Mouse (Mus musculus) induced T-regulatory cell, adult 2 months (primary cell): ENCODE data around the gene Il13.

ENCODE experiments used
- DNase-seq: peaks from one replicate; pipeline ENCODE4 v3.0.0-alpha.2; 2012; ENCODE audit warnings: low read depth

Il13 gene

GRCm38 (mm10) chr11:53632122-53632733, 2.3 kb downstream of the Il13 start:
- DNase-seq: no peak

DNA sequence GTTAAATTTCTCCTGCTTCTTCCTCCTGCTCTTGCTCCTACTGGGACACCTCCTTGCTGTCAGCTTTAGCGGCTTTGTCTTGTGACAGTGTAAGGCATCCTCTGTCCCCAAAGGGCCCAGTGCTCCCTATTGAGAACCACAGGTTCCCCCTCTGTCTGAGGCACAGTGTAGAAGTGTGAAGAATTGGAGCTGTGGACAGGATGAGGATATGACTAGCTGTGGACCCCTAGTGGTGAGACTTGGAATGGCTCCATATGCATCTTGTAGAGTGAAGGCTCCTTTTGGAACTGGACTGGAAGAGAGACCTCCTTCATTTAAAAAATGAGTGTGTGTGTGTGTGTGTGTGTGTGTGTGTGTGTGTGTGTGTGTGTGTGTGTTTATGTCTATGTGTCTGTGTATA, 6.6 kb downstream of the Il13 start:
- peak; percentile 92 for DNase-seq

DNA sequence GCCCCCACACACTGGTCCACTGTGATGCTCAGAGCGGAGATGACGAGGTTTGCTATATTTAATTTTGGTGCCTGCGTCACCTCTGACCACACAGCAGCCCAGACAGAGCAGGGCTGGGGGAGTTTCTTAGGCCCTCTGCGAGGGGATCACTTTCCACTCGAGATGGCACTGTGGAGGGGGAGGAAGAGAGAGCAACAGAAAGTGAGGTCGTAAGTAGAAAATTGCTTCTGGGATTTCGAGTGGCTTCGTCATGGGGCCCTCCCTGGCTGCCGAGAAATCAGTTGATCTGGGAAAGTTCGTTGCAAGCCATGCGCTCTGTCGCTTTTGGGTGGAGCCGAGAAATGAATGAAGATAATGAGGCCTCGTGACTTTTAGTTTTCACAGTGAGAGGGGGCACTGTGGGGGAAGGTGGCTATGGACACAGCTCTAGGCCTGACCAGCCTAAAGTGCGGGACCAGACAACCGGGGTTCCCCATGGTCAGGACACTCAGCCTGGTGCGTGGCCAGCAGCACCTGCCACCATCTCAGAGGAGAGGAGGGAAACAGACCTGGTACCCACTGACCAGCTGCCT, 7.6 kb downstream of the Il13 start:
- DNase-seq: peak; percentile 44

DNA sequence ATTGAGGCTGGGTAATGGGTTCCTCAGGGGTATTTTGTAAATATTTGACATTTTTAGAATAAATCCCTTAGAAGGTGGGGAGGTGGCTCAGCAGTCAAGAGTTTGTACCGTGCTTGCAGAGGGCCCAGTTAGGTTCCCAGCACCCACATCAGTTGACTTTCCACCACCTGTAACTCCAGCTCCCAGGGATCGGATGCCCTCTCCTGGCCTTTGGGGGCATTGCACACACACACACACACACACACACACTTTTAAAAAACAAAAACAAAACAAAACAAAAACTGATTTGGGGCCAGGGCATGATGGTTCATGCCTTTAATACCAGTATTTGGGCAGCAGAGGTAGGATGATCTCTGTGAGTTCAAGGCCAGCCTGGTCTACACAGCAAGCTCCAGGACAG, 10.4 kb downstream of the Il13 start:
- DNase-seq: no peak

GRCm38 (mm10) chr11:53623573-53623972, 10.9 kb downstream of the Il13 start:
- DNase-seq: no peak

- no peak for DNase-seq
Measured at GRCm38 (mm10) chr11:53622440-53622806, 12.1 kb downstream of the Il13 start.

GRCm38 (mm10) chr11:53621582-53622439, 12.7 kb downstream of the Il13 start:
- DNase-seq: no peak

GRCm38 (mm10) chr11:53620094-53620493, 14.4 kb downstream of the Il13 start:
- no peak for DNase-seq

- no peak for DNase-seq
Measured at GRCm38 (mm10) chr11:53619428-53619827, 15.1 kb downstream of the Il13 start.

- DNase-seq: no peak
Measured at GRCm38 (mm10) chr11:53618619-53619198, 15.8 kb downstream of the Il13 start, which contains the start of gene Il4. Gene Il4, minus strand, starts transcription at chr11:53618669.

DNA sequence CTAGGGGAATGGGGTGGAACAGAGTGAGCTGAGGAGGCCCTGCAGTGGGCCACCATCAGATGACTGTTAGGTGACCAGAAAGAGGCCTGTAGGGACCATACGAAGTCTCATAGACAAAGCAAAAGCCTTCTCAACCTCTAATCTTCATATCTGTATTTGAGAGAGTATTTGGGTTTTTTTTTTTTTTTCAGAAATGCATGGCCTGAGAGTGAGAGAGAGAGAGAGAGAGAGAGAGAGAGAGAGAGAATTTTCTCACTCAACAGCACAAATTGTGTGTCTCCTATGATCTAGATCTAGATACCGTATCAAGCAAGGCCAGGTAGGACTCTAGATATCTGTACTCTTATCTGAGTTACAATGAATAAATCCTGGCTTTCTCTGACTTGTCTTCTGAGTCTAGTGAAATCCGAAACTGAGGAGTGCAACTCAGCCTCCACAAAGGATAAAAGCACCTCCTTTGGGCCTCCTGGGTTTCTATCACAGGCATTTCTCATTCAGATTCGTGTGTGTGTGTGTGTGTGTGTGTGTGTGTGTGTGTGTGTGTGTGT, 16.9 kb downstream of the Il13 start:
- no peak for DNase-seq

DNA sequence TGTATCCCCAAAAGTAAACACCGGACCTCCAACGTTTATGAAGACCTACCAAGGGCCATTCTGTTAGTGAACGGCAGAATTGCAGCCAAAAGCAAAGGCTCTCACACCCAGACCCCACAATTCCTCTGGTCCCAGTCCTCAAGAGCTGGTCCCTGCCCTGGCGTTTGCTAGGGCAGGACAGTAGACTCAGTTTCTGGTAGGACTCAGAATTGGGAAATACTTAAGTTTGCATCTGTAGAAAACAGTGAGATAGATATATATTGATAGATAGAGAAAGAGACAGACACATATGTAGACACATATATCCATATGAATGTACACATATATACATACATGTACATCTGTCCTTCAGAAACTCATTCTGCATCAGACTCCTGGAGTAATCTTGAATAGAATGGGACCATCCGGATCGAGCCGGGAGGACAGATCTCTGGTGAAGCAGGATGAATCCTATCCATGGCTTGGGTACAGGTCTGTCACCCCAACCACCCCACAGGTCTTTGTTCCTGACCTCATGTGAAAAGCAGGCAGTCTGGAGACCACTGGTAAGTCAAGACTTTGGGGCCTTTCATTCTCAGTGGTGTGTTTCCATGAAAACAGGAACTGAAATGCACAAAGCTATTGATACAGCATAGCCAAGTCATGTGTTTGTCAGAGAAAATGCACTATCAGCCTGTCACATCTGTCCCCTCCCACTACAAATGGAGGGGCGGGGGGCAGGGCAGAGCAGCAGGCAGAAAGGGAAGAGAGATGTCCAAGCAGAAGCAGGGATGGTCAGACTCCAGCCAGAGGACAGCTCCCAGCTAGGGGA, 17.5 kb downstream of the Il13 start:
- DNase-seq: peak; percentile 49

DNA sequence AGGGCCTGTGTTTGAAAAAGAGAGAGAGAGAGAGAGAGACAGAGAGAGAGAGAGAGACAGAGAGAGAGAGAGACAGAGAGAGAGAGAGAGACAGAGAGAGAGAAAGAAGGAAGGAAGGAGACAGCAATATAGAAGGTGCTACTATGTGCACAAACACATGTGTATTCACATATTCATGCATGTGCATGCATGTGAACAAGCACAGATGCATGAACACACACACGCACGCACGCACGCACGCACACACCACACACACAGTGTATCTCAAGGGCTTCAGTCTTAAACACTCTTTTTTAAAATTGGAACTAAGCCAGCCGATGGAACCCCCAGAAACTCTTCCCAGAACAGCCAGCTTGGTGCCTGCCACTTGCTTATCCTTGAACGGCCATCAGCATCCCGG, 18.9 kb downstream of the Il13 start:
- DNase-seq: no peak

DNA sequence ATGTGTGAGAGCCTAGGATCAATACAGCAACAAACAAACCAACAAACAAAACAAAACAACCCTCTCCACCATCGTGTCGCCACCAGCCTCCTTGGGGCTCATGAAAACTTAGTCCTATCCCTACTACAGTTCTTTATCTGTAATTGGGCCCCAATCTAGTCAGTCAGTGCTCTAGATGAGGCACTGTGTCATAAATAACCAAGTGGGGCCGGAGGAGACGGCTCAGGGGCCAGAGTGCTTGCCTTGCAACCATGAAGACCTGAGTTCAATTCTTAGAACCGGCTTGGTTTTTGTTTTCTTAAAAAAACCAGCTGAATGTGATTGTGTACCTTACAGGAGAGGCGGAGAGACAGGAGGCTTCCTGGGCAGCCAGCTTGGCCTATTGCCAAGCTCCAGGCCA, 19.3 kb downstream of the Il13 start:
- no peak for DNase-seq

GRCm38 (mm10) chr11:53609672-53610071, 24.8 kb downstream of the Il13 start:
- DNase-seq: peak; percentile 63

- DNase-seq: no peak
Measured at GRCm38 (mm10) chr11:53609231-53609630, 25.3 kb downstream of the Il13 start.

GRCm38 (mm10) chr11:53605609-53606008, 28.9 kb downstream of the Il13 start:
- peak; percentile 61 for DNase-seq

- no peak for DNase-seq
Measured at GRCm38 (mm10) chr11:53604983-53605382, 29.5 kb downstream of the Il13 start.

DNA sequence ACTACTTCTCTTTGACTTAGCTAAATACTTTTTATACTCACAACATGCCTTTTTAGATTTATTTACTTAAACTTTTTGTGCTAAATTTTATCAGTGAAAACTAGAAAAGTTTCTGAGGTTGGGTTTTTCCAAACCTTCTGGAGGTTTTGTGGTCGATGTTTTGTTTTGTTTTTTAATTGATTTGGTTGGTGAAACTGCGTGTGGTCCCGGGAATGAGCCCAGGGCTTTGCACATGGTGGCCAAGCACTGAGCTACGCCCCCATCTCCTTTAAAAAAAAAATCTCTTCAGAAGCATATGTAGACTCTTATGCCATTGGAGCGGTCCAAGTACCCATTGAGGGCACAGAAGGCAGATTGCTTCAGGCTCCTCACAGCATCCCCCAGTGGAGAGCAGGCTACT, 43.4 kb downstream of the Il13 start:
- DNase-seq: peak; percentile 51

GRCm38 (mm10) chr11:53590368-53590768, 44.1 kb downstream of the Il13 start:
- DNase-seq: peak; percentile 89

DNA sequence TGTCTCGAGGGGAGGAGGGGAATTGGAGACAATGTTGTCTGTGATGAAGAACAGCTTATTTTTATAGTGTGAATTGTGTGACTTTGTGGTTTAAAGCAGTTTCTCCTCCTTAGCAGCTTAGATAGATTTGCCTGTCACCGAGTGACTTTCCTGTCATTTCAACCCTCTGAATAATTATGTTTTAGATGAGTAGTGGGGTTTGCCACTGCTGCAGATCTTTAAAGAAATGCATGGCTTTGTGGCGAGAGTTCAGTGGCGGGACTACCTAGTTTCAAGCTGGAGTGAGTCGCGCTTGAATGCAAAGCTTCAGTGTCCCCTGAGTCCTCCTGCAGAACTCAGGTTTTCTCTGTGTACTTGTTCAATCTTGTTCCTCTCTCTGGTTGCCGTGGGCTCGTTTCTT, 46.2 kb downstream of the Il13 start:
- DNase-seq: no peak

DNA sequence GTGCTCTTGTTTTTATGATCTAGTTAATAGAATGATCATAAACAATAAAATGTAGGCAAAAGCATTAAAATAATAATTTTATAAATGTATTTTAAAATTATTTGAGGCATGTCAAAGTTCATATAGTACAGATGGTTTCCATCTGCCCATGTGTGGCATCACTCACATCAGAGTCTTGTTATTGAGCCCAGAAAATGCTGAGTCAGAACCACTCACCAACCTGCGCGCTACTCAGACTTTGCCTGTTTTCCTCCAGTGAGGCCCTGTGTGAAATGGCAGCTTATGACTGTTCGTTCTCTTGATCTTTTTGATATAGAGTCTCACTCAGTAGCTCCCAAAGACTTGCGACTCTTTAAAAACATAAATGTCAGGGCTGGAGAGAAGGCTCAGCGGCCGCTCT, 49.0 kb downstream of the Il13 start:
- DNase-seq: peak; percentile 30
